Mouse (Mus musculus): ENCODE data around the gene Syn3.
A peak's percentile ranks its signal among the peaks of the same experiment; 100 is the strongest.

The Syn3 gene

GRCm38 (mm10) chr10:86336506-86336905, 162.2 kb downstream of the Syn3 start:
- DNase-seq: no peak

GRCm38 (mm10) chr10:86334581-86334980, 164.1 kb downstream of the Syn3 start:
- no peak for DNase-seq

GRCm38 (mm10) chr10:86332942-86333341, 165.8 kb downstream of the Syn3 start:
- no peak for DNase-seq

GRCm38 (mm10) chr10:86331681-86332281, 166.9 kb downstream of the Syn3 start:
- DNase-seq: no peak

- DNase-seq: no peak
These were observed 167.6 kb downstream of the Syn3 start for GRCm38 (mm10) chr10:86330993-86331680.

- no peak for DNase-seq
These were observed 169.3 kb downstream of the Syn3 start for GRCm38 (mm10) chr10:86329241-86329882.

GRCm38 (mm10) chr10:86328691-86329090, 170.0 kb downstream of the Syn3 start:
- no peak for DNase-seq

- DNase-seq: no peak
These were observed 170.6 kb downstream of the Syn3 start for GRCm38 (mm10) chr10:86328143-86328542.

GRCm38 (mm10) chr10:86325272-86325671, 173.4 kb downstream of the Syn3 start:
- no peak for DNase-seq

- DNase-seq: peak; percentile 76
These were observed 175.3 kb downstream of the Syn3 start for GRCm38 (mm10) chr10:86323275-86323994.

GRCm38 (mm10) chr10:86322006-86322405, 176.7 kb downstream of the Syn3 start:
- no peak for DNase-seq

GRCm38 (mm10) chr10:86321194-86321593, 177.5 kb downstream of the Syn3 start:
- no peak for DNase-seq

GRCm38 (mm10) chr10:86320204-86320603, 178.5 kb downstream of the Syn3 start:
- DNase-seq: no peak

GRCm38 (mm10) chr10:86319526-86319925, 179.2 kb downstream of the Syn3 start:
- DNase-seq: no peak

- DNase-seq: no peak
These were observed 180.1 kb downstream of the Syn3 start for GRCm38 (mm10) chr10:86318552-86319140.

GRCm38 (mm10) chr10:86317633-86318032, 181.1 kb downstream of the Syn3 start:
- DNase-seq: no peak

- no peak for DNase-seq
These were observed 183.2 kb downstream of the Syn3 start for GRCm38 (mm10) chr10:86315513-86315912.

GRCm38 (mm10) chr10:86313448-86313847, 185.2 kb downstream of the Syn3 start:
- no peak for DNase-seq

- DNase-seq: no peak
These were observed 185.7 kb downstream of the Syn3 start for GRCm38 (mm10) chr10:86312976-86313375.

- no peak for DNase-seq
These were observed 188.2 kb downstream of the Syn3 start for GRCm38 (mm10) chr10:86310527-86310926.

GRCm38 (mm10) chr10:86307235-86307634, 191.5 kb downstream of the Syn3 start:
- DNase-seq: no peak

- DNase-seq: no peak
These were observed 194.1 kb downstream of the Syn3 start for GRCm38 (mm10) chr10:86304583-86304982.

- no peak for DNase-seq
These were observed 195.2 kb downstream of the Syn3 start for GRCm38 (mm10) chr10:86303495-86303876.

Data from cerebellum, adult 11-12 months (tissue).